Mouse (Mus musculus): ENCODE data around the gene Wsb1.

The Wsb1 gene

DNA sequence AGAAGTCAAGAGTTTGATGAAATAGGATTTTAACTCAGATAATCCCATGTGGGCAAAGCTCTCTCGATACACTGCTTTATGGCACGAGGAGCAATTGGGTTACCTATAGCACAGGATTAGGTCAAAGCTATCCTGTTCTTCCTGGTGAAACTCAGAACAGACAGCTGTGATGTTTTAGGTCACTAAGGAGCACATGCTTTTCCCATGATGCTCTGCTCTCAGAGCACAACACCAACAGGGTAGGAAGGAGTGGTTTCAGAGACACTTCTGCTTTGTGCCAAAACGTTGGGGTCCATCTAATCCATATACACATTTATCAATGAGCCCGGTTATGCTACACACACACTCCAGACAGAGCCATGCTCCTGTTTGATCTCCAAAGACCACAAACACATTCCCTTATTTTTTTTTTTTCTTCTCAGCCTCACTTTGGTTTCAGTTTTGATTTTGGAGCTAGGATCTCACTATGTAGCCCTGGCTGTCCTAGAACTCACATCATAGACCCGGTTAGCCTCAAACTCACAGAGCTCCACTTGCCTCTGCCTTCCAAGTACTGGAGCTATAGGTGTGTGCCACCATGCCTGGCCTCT, 44.5 kb downstream of the Wsb1 start:
- DNase-seq = no peak

GRCm38 (mm10) chr11:79209113-79209512, 45.4 kb downstream of the Wsb1 start:
- no peak for DNase-seq

DNA sequence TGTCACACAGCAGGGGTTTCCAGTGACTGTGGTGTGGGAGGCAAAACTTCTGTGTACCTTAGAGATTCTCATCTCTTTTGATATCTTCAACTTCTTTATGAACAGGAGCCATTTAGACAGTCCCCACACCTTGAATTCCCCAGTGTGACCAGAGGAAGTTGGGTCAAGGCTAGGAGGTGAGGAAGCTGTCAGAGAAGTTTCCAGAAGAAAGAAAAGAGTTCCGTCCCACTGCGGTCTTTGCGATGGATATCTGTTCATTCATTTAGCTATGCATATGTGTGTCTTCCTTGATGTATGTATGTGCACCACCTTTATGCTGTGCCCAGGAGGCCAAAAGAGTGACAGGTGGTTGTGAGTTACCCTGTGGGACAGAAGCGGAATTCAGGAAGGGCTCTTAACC, 46.0 kb downstream of the Wsb1 start:
- no peak for DNase-seq

GRCm38 (mm10) chr11:79207691-79208090, 46.8 kb downstream of the Wsb1 start:
- peak; percentile 39 to 40 for DNase-seq

DNA sequence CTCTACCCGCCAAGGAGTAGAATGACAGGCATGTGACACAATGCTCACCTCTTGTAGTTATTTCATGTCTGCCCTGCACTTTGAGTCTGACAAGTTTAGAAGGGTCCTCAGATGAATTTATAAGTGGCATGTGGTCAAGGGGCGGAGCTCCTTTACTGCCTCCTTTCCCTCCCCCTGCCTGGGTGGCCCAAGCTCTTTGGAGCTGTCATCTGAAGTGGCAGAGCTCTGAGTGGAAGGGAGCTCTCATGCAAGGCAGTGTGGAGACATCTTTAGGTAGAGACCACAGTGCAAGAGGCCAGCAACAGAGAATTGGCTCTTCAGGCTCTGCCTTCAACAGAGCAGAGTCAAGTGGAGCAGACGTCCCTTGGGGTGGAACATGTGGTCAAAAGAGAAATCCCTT, 50.0 kb downstream of the Wsb1 start:
- DNase-seq = no peak

GRCm38 (mm10) chr11:79200502-79200901, 54.0 kb downstream of the Wsb1 start:
- DNase-seq = no peak

- no peak for DNase-seq
These were observed 55.9 kb downstream of the Wsb1 start for GRCm38 (mm10) chr11:79198562-79198961.

- no peak for DNase-seq
These were observed 56.6 kb downstream of the Wsb1 start for GRCm38 (mm10) chr11:79197846-79198235.

DNA sequence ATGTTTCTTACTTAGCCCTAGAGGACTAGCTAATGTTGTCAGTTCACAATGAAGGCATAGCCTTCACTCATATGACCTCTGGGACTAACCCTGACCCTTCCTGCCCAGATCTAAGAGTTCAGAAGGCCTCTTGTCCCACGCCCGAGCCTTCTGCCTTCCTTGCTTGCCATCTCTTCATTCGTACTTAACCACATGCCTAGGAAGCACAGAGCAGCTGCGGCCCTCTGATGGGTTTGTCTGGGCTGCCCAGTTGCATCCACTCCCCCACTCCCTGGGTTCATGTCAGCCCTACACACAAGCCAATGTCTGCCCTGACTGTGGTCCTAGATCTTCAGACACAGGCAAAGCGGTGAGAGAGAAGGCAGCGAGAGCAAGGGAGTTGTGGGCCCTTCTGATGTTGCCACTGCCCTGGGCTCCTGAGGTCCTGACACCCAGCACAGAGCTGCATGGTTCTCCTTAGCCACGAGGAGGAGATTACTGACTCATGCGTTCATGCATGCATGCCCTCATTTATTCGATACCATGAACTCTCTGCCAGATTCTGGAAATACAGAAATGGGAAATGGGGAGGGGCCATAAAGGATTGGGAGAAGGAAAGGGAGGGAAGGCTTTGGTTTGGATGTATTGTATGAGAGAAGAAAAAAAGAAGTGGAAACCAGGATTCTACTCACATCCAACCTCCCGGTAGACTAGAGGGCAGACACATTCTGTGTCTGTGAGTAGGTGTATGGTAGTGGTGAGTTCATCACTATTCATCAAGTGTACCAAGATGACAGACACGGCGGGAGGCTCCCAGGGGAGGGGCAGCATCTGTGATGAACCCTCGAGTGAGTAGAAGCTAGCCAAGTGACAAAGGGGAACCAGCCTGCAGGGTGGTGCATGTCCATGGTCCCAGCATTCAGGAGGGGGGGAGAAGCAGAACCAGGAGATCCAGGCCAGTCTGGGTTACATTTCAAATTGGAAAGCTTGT, 57.3 kb downstream of the Wsb1 start:
- peak; percentile 47 to 52 for DNase-seq

DNA sequence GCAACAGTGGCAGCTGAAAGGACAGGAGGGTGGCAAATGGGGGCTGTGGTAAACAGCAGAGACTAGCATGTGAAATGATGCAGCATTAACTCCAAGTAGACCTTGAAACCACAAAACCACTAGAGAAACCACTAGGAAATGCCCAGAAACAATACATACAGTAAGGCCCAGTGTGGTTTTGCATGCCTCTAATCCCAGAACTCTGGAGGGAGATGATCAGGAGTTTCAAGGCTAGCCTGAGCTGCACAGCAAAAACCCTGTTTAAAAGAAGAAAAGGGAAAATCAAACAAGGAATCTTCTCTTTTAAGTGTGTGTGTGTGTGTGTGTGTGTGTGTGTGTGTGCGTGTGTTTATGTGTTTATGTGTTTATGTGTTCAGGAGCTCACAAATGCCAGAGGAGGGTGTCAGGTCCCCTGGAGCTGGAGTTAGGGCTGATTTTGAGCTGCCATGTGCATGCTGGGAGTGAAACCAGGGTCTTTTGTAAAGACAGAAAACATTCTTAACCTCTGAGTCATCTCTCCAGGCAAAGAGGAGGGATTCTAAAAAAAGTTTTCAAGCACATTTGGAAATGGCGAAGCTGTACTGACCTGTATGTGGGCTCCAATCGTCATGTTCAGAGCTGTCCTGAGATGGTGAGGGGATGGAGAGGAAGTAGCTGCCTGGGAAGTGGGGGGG, 58.1 kb downstream of the Wsb1 start:
- DNase-seq = no peak

DNA sequence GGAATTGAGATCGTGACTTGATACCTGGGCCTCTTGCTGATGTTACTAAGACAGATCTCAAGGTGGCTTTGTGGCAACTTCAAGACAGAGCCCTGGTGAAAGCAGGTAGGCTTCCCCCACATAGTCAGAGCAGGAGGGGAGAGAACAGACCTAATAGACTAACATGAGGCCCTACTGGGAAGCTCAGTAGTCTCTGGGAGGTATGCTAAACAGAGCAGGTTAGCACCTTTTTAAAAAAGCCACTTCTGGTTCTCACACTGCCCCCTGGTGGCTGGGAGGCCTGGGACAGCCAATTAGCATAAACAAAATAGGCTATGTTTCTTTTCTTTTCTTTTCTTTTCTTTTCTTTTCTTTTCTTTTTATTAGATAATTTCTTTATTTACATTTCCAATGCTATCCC, 62.3 kb downstream of the Wsb1 start:
- DNase-seq = peak; percentile 80 to 81

DNA sequence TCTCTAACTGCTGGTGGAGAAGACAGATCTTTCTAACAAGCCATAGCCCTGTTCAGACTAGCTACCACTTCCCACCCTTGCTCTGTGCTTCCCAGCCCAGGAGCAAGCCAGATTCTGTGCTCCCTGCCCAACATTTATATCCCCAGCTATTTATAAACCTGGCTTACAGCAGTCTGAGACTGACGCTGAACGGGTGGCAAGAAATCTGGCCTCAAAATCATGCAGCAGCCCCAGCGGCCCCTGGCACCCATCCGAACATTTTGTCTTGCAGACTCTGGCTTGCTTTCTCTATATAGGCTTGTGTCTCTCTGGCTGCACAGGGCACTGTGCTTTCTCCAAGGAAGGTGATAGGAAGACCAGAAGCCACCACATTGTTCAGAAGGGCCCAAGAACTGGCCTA, 63.3 kb downstream of the Wsb1 start:
- no peak for DNase-seq

GRCm38 (mm10) chr11:79190257-79190656, 64.2 kb downstream of the Wsb1 start:
- no peak for DNase-seq
